Mouse (Mus musculus): Measurements from ENCODE around the gene Gm20696. TPM values are rescaled to one million over a fixed set of nuclear protein-coding genes. Genes with fewer than 3 reads are reported as not detected.

Gm20696 gene
- total and polyA plus RNA-seq, 2 experiments from 2014 or later = 2.5 to 3.6 TPM

- no peak overlapping the region for H3K27ac ChIP-seq
- ATAC-seq (no peak), DNase-seq (ENCODE audit: low spot score) (peak; percentile 18)
- H3K9ac ChIP-seq (replicated peaks; ENCODE audit: low read length) = no peak overlapping the region
- TF ChIP-seq CTCF (IDR thresholded peaks at IDR 0.05; ENCODE audit: low read depth) = no peak
- H3K36me3 ChIP-seq (ENCODE audit: insufficient read depth, low read length) = no peaks in the 10 kb centered on the region
- no peaks in the 10 kb centered on the region for H3K9me3 ChIP-seq (ENCODE audit: low read length)
- H3K4me1 ChIP-seq (ENCODE audit: insufficient read depth, low read length) = no peaks in the 10 kb centered on the region
- no peak overlapping the region for H3K4me3 ChIP-seq (ENCODE audit: low read length)
- peak overlapping the region; percentile 44 for H3K4me2 ChIP-seq (ENCODE audit: low read depth, low read length)
- 3% methylated on average over 8 of the region's 8 CpGs for WGBS
- no peaks in the 10 kb centered on the region; the same call in 1 of the 2 replicates for H3K27me3 ChIP-seq (ENCODE audit: insufficient read depth, low read length)
Measured at GRCm38 (mm10) chr6:99599651-99600050, 66.9 kb downstream of the Gm20696 start.

- Histone ChIP-seq H3K27ac (no peak overlapping the region), H3K4me2 (ENCODE audit: low read depth, low read length) (peak overlapping the region; percentile 44; the same call in 1 of the 2 replicates), H3K27me3 (ENCODE audit: insufficient read depth, low read length) (no peaks in the 10 kb centered on the region; the same call in 1 of the 2 replicates), H3K36me3 (ENCODE audit: insufficient read depth, low read length) (no peaks in the 10 kb centered on the region), H3K4me1 (ENCODE audit: insufficient read depth, low read length) (no peaks in the 10 kb centered on the region), H3K9ac (replicated peaks; ENCODE audit: low read length) (no peak overlapping the region), H3K4me3 (ENCODE audit: low read length) (no peak overlapping the region), H3K9me3 (ENCODE audit: low read length) (no peaks in the 10 kb centered on the region)
- TF ChIP-seq CTCF (IDR thresholded peaks at IDR 0.05; ENCODE audit: low read depth) = no peak
- ATAC-seq = peak; percentile 76; the same call in 1 of the 2 replicates
- WGBS = 31% methylated on average over 5 of the region's 5 CpGs
- peak; percentile 71 for DNase-seq (ENCODE audit: low spot score)
Measured at GRCm38 (mm10) chr6:99599229-99599628, 67.4 kb downstream of the Gm20696 start.

- no peaks in the 10 kb centered on the region for H3K27me3 ChIP-seq (ENCODE audit: insufficient read depth, low read length)
- no peaks in the 10 kb centered on the region for H3K4me1 ChIP-seq (ENCODE audit: insufficient read depth, low read length)
- H3K4me3 ChIP-seq (ENCODE audit: low read length) = no peak overlapping the region
- WGBS = 60% methylated on average over 6 of the region's 6 CpGs
- no peak overlapping the region for H3K27ac ChIP-seq
- no peaks in the 10 kb centered on the region for H3K36me3 ChIP-seq (ENCODE audit: insufficient read depth, low read length)
- DNase-seq (ENCODE audit: low spot score) = no peak
- TF ChIP-seq CTCF (IDR thresholded peaks at IDR 0.05; ENCODE audit: low read depth) = no peak
- H3K9ac ChIP-seq (replicated peaks; ENCODE audit: low read length) = no peak overlapping the region
- no peak overlapping the region for H3K4me2 ChIP-seq (ENCODE audit: low read depth, low read length)
- ATAC-seq = no peak
- H3K9me3 ChIP-seq (ENCODE audit: low read length) = no peaks in the 10 kb centered on the region
Measured at GRCm38 (mm10) chr6:99577040-99577439, 89.6 kb downstream of the Gm20696 start.

DNA sequence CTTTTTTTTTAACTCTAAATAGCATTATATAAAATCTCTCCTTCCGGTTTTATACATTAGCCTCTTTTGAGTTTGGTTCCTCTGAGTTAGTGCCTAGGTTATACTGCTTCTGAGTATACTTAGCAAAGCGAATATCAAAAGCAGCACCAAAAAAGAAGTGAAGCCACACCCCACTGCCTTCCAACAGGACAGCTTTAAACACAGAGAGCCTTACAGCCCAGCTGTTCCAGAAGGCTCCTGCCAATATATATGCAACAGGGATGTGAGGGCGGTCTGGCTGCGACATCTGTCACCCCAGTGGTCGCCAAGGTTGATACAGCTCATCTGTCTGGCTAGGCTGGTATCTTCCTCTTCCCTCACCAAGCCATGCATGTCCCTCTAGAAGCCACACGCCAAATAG lies 91.0 kb downstream of the Gm20696 start:
- ATAC-seq = no peak
- Histone ChIP-seq H3K36me3 (ENCODE audit: insufficient read depth, low read length) (no peaks in the 10 kb centered on the region), H3K9me3 (ENCODE audit: low read length) (no peaks in the 10 kb centered on the region), H3K4me2 (ENCODE audit: low read depth, low read length) (no peak overlapping the region), H3K9ac (replicated peaks; ENCODE audit: low read length) (no peak overlapping the region), H3K27ac (no peak overlapping the region), H3K4me3 (ENCODE audit: low read length) (no peak overlapping the region), H3K27me3 (ENCODE audit: insufficient read depth, low read length) (no peaks in the 10 kb centered on the region), H3K4me1 (ENCODE audit: insufficient read depth, low read length) (no peaks in the 10 kb centered on the region)
- no peak for TF ChIP-seq CTCF (IDR thresholded peaks at IDR 0.05; ENCODE audit: low read depth)
- 87% methylated on average over 6 of the region's 6 CpGs for WGBS
- no peak for DNase-seq (ENCODE audit: low spot score)

GRCm38 (mm10) chr6:99573343-99573742 lies 93.3 kb downstream of the Gm20696 start:
- ATAC-seq (no peak), DNase-seq (ENCODE audit: low spot score) (no peak)
- no peaks in the 10 kb centered on the region for H3K27me3 ChIP-seq (ENCODE audit: insufficient read depth, low read length)
- H3K9ac ChIP-seq (replicated peaks; ENCODE audit: low read length) = no peak overlapping the region
- H3K4me3 ChIP-seq (ENCODE audit: low read length) = no peak overlapping the region
- H3K36me3 ChIP-seq (ENCODE audit: insufficient read depth, low read length) = no peaks in the 10 kb centered on the region
- no peak for TF ChIP-seq CTCF (IDR thresholded peaks at IDR 0.05; ENCODE audit: low read depth)
- WGBS = 89% methylated on average over 2 of the region's 2 CpGs
- H3K4me2 ChIP-seq (ENCODE audit: low read depth, low read length) = no peak overlapping the region
- H3K9me3 ChIP-seq (ENCODE audit: low read length) = no peaks in the 10 kb centered on the region
- no peak overlapping the region for H3K27ac ChIP-seq
- H3K4me1 ChIP-seq (ENCODE audit: insufficient read depth, low read length) = no peaks in the 10 kb centered on the region

GRCm38 (mm10) chr6:99572071-99572470 lies 94.5 kb downstream of the Gm20696 start:
- H3K9ac ChIP-seq (replicated peaks; ENCODE audit: low read length) = no peak overlapping the region
- 76% methylated on average over 5 of the region's 5 CpGs for WGBS
- H3K27me3 ChIP-seq (ENCODE audit: insufficient read depth, low read length) = no peaks in the 10 kb centered on the region
- H3K27ac ChIP-seq = no peak overlapping the region
- no peak for TF ChIP-seq CTCF (IDR thresholded peaks at IDR 0.05; ENCODE audit: low read depth)
- H3K36me3 ChIP-seq (ENCODE audit: insufficient read depth, low read length) = no peaks in the 10 kb centered on the region
- H3K4me1 ChIP-seq (ENCODE audit: insufficient read depth, low read length) = no peaks in the 10 kb centered on the region
- no peak overlapping the region for H3K4me3 ChIP-seq (ENCODE audit: low read length)
- no peak for DNase-seq (ENCODE audit: low spot score)
- no peak overlapping the region for H3K4me2 ChIP-seq (ENCODE audit: low read depth, low read length)
- no peak for ATAC-seq
- H3K9me3 ChIP-seq (ENCODE audit: low read length) = no peaks in the 10 kb centered on the region

DNA sequence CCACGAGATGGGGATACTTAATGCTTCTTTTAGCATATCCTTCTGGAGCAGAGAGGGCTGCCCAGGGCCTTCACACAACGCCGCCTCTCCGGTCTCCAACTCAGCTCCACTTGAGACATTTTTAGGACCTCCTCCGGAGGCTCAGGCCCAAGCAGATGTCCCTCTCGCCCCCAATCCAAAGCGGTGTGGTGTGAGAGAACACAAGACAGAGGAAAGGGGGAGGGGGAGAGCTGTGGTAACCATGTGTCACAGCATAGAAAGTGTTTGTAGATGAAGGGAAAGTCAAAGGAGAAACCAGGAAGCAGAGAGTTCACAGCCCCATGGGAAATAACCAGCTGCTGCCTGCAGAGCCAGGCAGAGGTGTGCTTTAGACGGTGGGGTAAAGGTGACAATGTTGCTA lies 99.7 kb downstream of the Gm20696 start:
- DNase-seq (ENCODE audit: low spot score) (no peak), ATAC-seq (no peak)
- no peaks in the 10 kb centered on the region for H3K4me1 ChIP-seq (ENCODE audit: insufficient read depth, low read length)
- TF ChIP-seq CTCF (IDR thresholded peaks at IDR 0.05; ENCODE audit: low read depth) = no peak
- H3K9ac ChIP-seq (replicated peaks; ENCODE audit: low read length) = no peak overlapping the region
- no peaks in the 10 kb centered on the region for H3K36me3 ChIP-seq (ENCODE audit: insufficient read depth, low read length)
- no peak overlapping the region for H3K4me2 ChIP-seq (ENCODE audit: low read depth, low read length)
- no peak overlapping the region for H3K4me3 ChIP-seq (ENCODE audit: low read length)
- H3K27me3 ChIP-seq (ENCODE audit: insufficient read depth, low read length) = no peaks in the 10 kb centered on the region
- H3K27ac ChIP-seq = no peak overlapping the region
- 75% methylated on average over 8 of the region's 8 CpGs for WGBS
- H3K9me3 ChIP-seq (ENCODE audit: low read length) = no peaks in the 10 kb centered on the region

All from hindbrain, postnatal 0 days (tissue).